ENCODE assay signal across 7 mouse cellular contexts in the genomic region with DNA sequence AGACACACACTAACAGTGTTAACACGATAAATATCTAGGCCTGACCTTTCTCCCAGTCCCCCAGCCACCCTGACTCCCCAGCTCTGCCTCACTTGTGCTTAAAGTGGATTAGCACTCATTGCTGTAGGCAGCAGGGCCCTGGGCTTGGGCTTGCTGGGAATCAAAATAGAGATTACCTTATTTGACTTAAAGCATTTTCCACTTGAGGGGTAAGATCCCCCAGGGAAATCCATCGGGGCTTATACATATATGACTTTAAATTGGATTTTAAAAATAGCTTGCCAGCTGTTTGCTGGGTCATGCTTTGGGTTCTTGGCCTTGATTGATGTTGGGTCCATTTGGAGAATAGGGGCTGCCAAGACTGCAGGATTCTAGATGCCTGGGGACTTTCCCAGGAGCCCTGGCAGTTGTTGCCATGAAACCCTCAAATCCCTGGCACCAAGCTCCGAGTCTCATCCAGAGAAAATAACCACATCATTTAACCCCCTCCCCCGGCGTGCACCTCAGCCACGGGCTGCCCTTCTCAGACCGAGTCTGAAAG. TPM values are rescaled to one million over a fixed set of nuclear protein-coding genes. Genes with fewer than 3 reads are reported as not detected.
A peak's percentile ranks its signal among the peaks of the same experiment; 100 is the strongest.
DNase-seq lines count a peak whose midpoint lies in the region; ATAC-seq and TF ChIP-seq lines count a peak whose summit lies in the region.

No protein-coding gene starts in this region.

- no peak for ATAC-seq in kidney, postnatal 0 days (replicated peaks; ENCODE audit: low FRiP score, low read depth)
- 0 out of 2 replicates have a peak, but pooled peaks have one; percentile 20 for ATAC-seq in erythroid progenitor cell, adult 5-6 weeks (replicated peaks; ENCODE audit: low FRiP score, poor library complexity, severe bottlenecking)

- no peak for TF ChIP-seq POLR2A in brain, embryonic 14.5 days (IDR thresholded peaks at IDR 0.05; ENCODE audit: borderline replicate concordance, extremely low read depth, insufficient read depth, insufficient read length, poor library complexity, severe bottlenecking)

- H3K4me3 ChIP-seq in kidney, postnatal 0 days (replicated peaks; ENCODE audit: low read depth, low read length): no peak overlapping the region
- no peak overlapping the region for H3K4me3 ChIP-seq in midbrain, embryonic 10.5 days

- TF ChIP-seq CTCF in kidney, postnatal 0 days (IDR thresholded peaks at IDR 0.05; ENCODE audit: low read depth): no peak
- no peak for TF ChIP-seq CTCF in brain, embryonic 14.5 days (IDR thresholded peaks at IDR 0.05; ENCODE audit: borderline replicate concordance, extremely low read depth, insufficient read depth, insufficient read length)

- H3K9me3 ChIP-seq in kidney, postnatal 0 days (replicated peaks; ENCODE audit: low read length): no peaks in the 10 kb centered on the region
- no peaks in the 10 kb centered on the region for H3K9me3 ChIP-seq in midbrain, embryonic 10.5 days (replicated peaks)

- peak overlapping the region; percentile 19; the same call in 1 of the 2 replicates for H3K27ac ChIP-seq in kidney, postnatal 0 days
- peak overlapping the region; percentile 60; the same call in 1 of the 2 replicates for H3K27ac ChIP-seq in midbrain, embryonic 10.5 days (replicated peaks)

- no peaks in the 10 kb centered on the region for H3K4me1 ChIP-seq in kidney, postnatal 0 days (replicated peaks; ENCODE audit: insufficient read depth, low read length)
- peaks cover 11% of the 10 kb centered on the region; the same call in 1 of the 2 replicates for H3K4me1 ChIP-seq in midbrain, embryonic 10.5 days

- 56% methylated on average over 7 of the region's 7 CpGs for WGBS in kidney, postnatal 0 days
- 67% methylated on average over 7 of the region's 7 CpGs for WGBS in midbrain, embryonic 10.5 days

- no peaks in the 10 kb centered on the region for H3K36me3 ChIP-seq in kidney, postnatal 0 days (ENCODE audit: insufficient read depth, low read length)
- H3K36me3 ChIP-seq in midbrain, embryonic 10.5 days: no peaks in the 10 kb centered on the region

- DNase-seq in kidney, postnatal 0 days (ENCODE audit: low spot score): no peak
- DNase-seq in kidney, postnatal 36 days: no peak
- peak; percentile 70 for DNase-seq in brain, embryonic 14.5 days (ENCODE audit: low read depth)
- DNase-seq in midbrain, embryonic 10.5 days (ENCODE audit: low spot score): no peak
- no peak for DNase-seq in urinary bladder, postnatal 14 days (ENCODE audit: low spot score)
- DNase-seq in kidney, postnatal 10 days: no peak

- no peaks in the 10 kb centered on the region for H3K27me3 ChIP-seq in kidney, postnatal 0 days (ENCODE audit: insufficient read depth, low read length)
- no peaks in the 10 kb centered on the region for H3K27me3 ChIP-seq in midbrain, embryonic 10.5 days (ENCODE audit: low read depth, poor library complexity, severe bottlenecking)

- H3K9ac ChIP-seq in kidney, postnatal 0 days (ENCODE audit: low read depth, low read length): no peak overlapping the region

- no peak overlapping the region for H3K4me2 ChIP-seq in kidney, postnatal 0 days (ENCODE audit: low read length)

RNA-seq across cellular contexts. Expression of gene Mat2a, which starts 15.5 kb away (rescaled TPM):
- 320 and 335 TPM in 2 replicates for polyA plus RNA-seq in kidney, postnatal 0 days (2015; fragmentation: Nextera tagmentation; extraction: Ambion mirVana)
- 274 and 357 TPM in 2 replicates for polyA plus RNA-seq in brain, embryonic 14.5 days (2012; rRNA removed)
- 299 and 345 TPM in 2 replicates for total RNA-seq in erythroid progenitor cell, adult 5-6 weeks (2015; ENCODE audit: low replicate concordance)
- 107 TPM in 2 replicates for total RNA-seq in erythroid progenitor cell, adult 5-6 weeks (2017; ENCODE audit: low replicate concordance)
- 431 and 439 TPM in 2 replicates for polyA plus RNA-seq in midbrain, embryonic 10.5 days (2016; fragmentation: Nextera tagmentation; extraction: Ambion mirVana)

RNA-seq across cellular contexts. Expression of gene Ggcx, which starts 40.8 kb away (rescaled TPM):
- polyA plus RNA-seq in kidney, postnatal 0 days (2015; fragmentation: Nextera tagmentation; extraction: Ambion mirVana): 19.1 and 21.7 TPM in 2 replicates
- polyA plus RNA-seq in brain, embryonic 14.5 days (2012; rRNA removed): 16.5 and 20.8 TPM in 2 replicates
- 1.4 and 7.1 TPM in 2 replicates for total RNA-seq in erythroid progenitor cell, adult 5-6 weeks (2015; ENCODE audit: low replicate concordance)
- total RNA-seq in erythroid progenitor cell, adult 5-6 weeks (2017; ENCODE audit: low replicate concordance): 2.6 and 5.9 TPM in 2 replicates
- 15.3 and 21.5 TPM in 2 replicates for polyA plus RNA-seq in midbrain, embryonic 10.5 days (2016; fragmentation: Nextera tagmentation; extraction: Ambion mirVana)
